Mouse (Mus musculus): ENCODE measurements around the gene Boc.

DNA sequence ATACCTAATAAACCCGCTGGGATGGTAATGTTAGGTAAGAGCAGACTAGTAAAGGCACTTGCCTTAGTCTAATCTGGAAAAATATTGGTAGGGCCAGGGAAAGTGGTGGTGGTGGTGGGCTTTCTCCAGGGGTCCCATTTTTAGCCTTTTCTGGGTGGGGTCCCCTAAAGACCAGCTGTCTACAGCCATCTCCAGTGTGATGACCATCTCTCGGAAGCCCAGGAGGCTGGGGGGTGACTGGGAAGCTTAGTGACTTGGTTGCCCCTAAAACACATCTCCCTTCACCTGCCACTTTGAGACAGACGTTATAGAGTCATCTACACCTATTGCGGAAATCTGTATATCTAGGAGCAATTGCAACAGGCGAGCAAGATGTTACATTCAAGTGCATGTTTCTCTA lies 6.0 kb downstream of the Boc start:
- TF ChIP-seq CTCF (conservative IDR thresholded peaks at IDR 0.05; ENCODE audit: insufficient read depth, insufficient read length, low read depth, low read length), result no peak
- TF ChIP-seq POLR2A (IDR thresholded peaks at IDR 0.05; ENCODE audit: low read depth, low read length), result no peak
